In genomic region chr15:25589916-25590315, GRCm38 (mm10) we compare ENCODE assay signal across 10 mouse cellular contexts. TPM values are rescaled to one million over a fixed set of nuclear protein-coding genes. Genes with fewer than 3 reads are reported as not detected.
DNase-seq lines count a peak whose midpoint lies in the region; ATAC-seq and TF ChIP-seq lines count a peak whose summit lies in the region.
"Had no signal": no experiment of that assay in that cellular context is flagged by ENCODE, and none has a peak within 500 bp of the region (broad histone marks: within the 10 kb centered on the region; RNA-seq: fewer than 3 reads in every experiment).

No protein-coding gene starts in this region.

- no peak overlapping the region for H3K4me2 ChIP-seq in kidney, embryonic 16.5 days (replicated peaks; ENCODE audit: low read depth, low read length)
- H3K4me2 ChIP-seq: hindbrain, embryonic 15.5 days had no signal

- no peaks in the 10 kb centered on the region for H3K79me2 ChIP-seq in heart, adult 2 months (replicated peaks; ENCODE audit: control insufficient read depth, insufficient read depth, low read length)

- TF ChIP-seq CTCF in heart, adult 2 months (IDR thresholded peaks at IDR 0.05) = no peak

- WGBS in heart, adult 2 months = 70% methylated on average over 5 of the region's 5 CpGs
- WGBS in heart, embryonic 10.5 days = 81% methylated on average over 5 of the region's 5 CpGs
- WGBS in kidney, embryonic 16.5 days = 29% methylated on average over 5 of the region's 5 CpGs

- no peak overlapping the region for H3K9ac ChIP-seq in heart, adult 2 months (ENCODE audit: low read depth, low read length)
- H3K9ac ChIP-seq in kidney, embryonic 16.5 days (replicated peaks; ENCODE audit: low read length) = no peak overlapping the region; the same call in 1 of the 2 replicates
- H3K9ac ChIP-seq: hindbrain, embryonic 15.5 days had no signal

- H3K4me3 ChIP-seq in heart, adult 2 months = no peak overlapping the region
- no peak overlapping the region for H3K4me3 ChIP-seq in heart, embryonic 10.5 days
- H3K4me3 ChIP-seq in kidney, embryonic 16.5 days (ENCODE audit: low read length) = no peak overlapping the region
- H3K4me3 ChIP-seq: hindbrain, embryonic 15.5 days; midbrain, embryonic 10.5 days had no signal

- H3K36me3 ChIP-seq in heart, adult 2 months (ENCODE audit: control insufficient read depth, insufficient read depth, low read length) = no peaks in the 10 kb centered on the region
- no peaks in the 10 kb centered on the region for H3K36me3 ChIP-seq in heart, embryonic 10.5 days
- no peaks in the 10 kb centered on the region for H3K36me3 ChIP-seq in kidney, embryonic 16.5 days (ENCODE audit: insufficient read depth, low read length)
- H3K36me3 ChIP-seq: hindbrain, embryonic 15.5 days; midbrain, embryonic 10.5 days had no signal

- intact Hi-C loops in heart, adult 2 months (cut with DNase I) = no loop called here

- no peaks in the 10 kb centered on the region for H3K4me1 ChIP-seq in heart, adult 2 months (ENCODE audit: control insufficient read depth, insufficient read depth, low read length)
- H3K4me1 ChIP-seq in heart, embryonic 10.5 days = peaks cover 36% of the 10 kb centered on the region
- H3K4me1 ChIP-seq in kidney, embryonic 16.5 days (ENCODE audit: insufficient read depth, low read length) = peaks cover 35% of the 10 kb centered on the region
- H3K4me1 ChIP-seq: hindbrain, embryonic 15.5 days had no signal

- H3K27ac ChIP-seq in heart, adult 2 months = no peak overlapping the region
- no peak overlapping the region for H3K27ac ChIP-seq in heart, embryonic 10.5 days
- peak overlapping the region; percentile 68 for H3K27ac ChIP-seq in kidney, embryonic 16.5 days (ENCODE audit: low read length)
- H3K27ac ChIP-seq: hindbrain, embryonic 15.5 days; midbrain, embryonic 10.5 days had no signal

- H3K27me3 ChIP-seq in heart, adult 2 months (ENCODE audit: control insufficient read depth, insufficient read depth, low read length) = no peaks in the 10 kb centered on the region
- peaks cover 4% of the 10 kb centered on the region; the same call in 1 of the 2 replicates for H3K27me3 ChIP-seq in heart, embryonic 10.5 days (ENCODE audit: insufficient read depth, poor library complexity, severe bottlenecking)
- no peaks in the 10 kb centered on the region for H3K27me3 ChIP-seq in kidney, embryonic 16.5 days (ENCODE audit: insufficient read depth, low read length)
- H3K27me3 ChIP-seq: hindbrain, embryonic 15.5 days had no signal

- TF ChIP-seq POLR2A in heart, adult 2 months (IDR thresholded peaks at IDR 0.05; ENCODE audit: insufficient read depth, low read depth, low read length) = no peak

- peak; percentile 65; the same call in 1 of the 2 replicates for ATAC-seq in kidney, embryonic 16.5 days (ENCODE audit: low FRiP score, low TSS enrichment)

- no peaks in the 10 kb centered on the region for H3K9me3 ChIP-seq in heart, embryonic 10.5 days
- no peaks in the 10 kb centered on the region for H3K9me3 ChIP-seq in kidney, embryonic 16.5 days (ENCODE audit: low read length)
- H3K9me3 ChIP-seq: hindbrain, embryonic 15.5 days; midbrain, embryonic 10.5 days had no signal

- peak; percentile 32 to 36 for DNase-seq in heart, adult 2 months
- DNase-seq in heart, embryonic 10.5 days (ENCODE audit: low spot score) = no peak
- peak; percentile 48 to 49 for DNase-seq in cerebellum, adult 18-20 months
- DNase-seq in lung, postnatal 4 days = peak; percentile 73 to 91
- no peak for DNase-seq in MN1 (ENCODE audit: low spot score)
- DNase-seq in layer of hippocampus, adult 9-10 months (ENCODE audit: low spot score) = no peak
- no peak for DNase-seq in right cerebral cortex, adult 2 months (ENCODE audit: low spot score in 2 of 2)

- TF ChIP-seq EP300 in heart, adult 2 months (IDR thresholded peaks at IDR 0.05; ENCODE audit: insufficient read depth, low read depth, low read length) = no peak

RNA-seq across cellular contexts. Expression of gene Myo10, which starts 32.4 kb away (rescaled TPM):
- total RNA-seq in heart, adult 2 months (2021) = 10 to 100 TPM; 63.7 to 67.9 TPM
- 26.6 and 35.4 TPM in 2 replicates for polyA plus RNA-seq in heart, adult 2 months (2012; rRNA removed)
- polyA plus RNA-seq in heart, embryonic 10.5 days (2016; fragmentation: Nextera tagmentation; extraction: Ambion mirVana) = 14.4 and 21.0 TPM in 2 replicates
- 33.2 and 37.7 TPM in 2 replicates for polyA plus RNA-seq in kidney, embryonic 16.5 days (2015; fragmentation: Nextera tagmentation; extraction: Ambion mirVana)

Comparison
In these comparisons a context has a peak if more than half of its experiments do, and no peak if none do; other contexts are left out.
1. DNase-seq: peak in heart, adult 2 months (2 of 2), cerebellum, adult 18-20 months (2 of 2) and lung, postnatal 4 days (2 of 2); none in heart, embryonic 10.5 days (single experiment), MN1 (single experiment), layer of hippocampus, adult 9-10 months (single experiment) and right cerebral cortex, adult 2 months (0 of 2).